Mouse (Mus musculus): ENCODE measurements around the gene Mphosph9. TPM values are rescaled to one million over a fixed set of nuclear protein-coding genes. Genes with fewer than 3 reads are reported as not detected.

The Mphosph9 gene
- total RNA-seq, 2 experiments from 2014 or later = 5.4 to 5.8 TPM

DNA sequence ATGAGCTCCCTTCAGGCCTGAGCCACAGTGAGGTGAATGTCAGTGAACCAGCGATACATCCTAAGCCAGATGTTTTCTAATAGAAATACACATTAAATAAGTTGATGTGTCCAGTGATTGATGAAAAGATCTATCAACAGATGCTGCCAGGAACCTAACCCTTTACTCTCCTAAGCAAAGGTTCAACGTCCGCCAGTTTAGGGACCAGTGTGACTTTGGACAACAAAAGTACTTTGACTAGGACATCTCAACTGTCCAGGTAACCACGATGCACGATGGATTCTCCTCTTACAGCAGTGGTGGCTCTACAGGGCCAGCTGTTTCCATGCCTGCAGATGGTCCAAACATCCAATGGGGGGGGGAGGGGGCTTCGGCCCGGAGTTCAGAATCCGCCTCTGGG, 83.3 kb downstream of the Mphosph9 start:
- intact Hi-C loops (cut with DNase I) = no loop called here
- DNase-seq = no peak

DNA sequence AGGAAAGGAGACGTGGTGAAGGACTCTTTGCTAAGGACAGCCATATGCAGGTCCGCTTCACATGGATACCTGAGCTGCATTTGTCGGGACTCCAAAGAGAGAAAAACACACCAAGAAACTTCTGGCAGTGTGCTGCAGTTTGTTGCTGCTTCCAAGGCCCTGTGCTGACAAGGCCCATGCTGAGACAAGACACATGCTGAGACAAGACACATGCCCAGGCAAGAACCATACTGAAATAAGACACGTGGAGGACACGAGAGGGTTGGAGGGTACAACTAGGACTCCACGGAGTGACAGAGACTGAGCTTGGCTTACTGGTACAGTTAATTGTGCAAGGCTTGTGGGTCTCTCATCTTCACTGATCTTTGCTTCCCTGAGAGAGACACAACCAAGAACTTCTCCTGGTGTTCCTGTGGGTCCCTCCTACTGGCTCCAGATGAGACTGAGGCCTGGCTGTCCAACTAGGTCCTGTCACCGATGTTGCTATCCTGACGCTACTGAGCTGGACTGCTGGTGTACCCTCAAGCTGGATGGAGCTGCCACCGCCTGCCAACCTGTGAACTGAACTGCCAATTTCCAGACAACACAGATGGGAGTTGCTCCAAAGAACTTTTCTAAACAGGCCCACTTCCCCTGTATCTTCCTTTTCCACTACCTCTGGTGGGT, 84.4 kb downstream of the Mphosph9 start:
- no peak for DNase-seq

GRCm38 (mm10) chr5:124241686-124242444, 85.9 kb downstream of the Mphosph9 start:
- intact Hi-C loops (cut with DNase I) = no loop called here
- DNase-seq = no peak

More for the DNA sequence above, 84.4 kb downstream of the Mphosph9 start:
- intact Hi-C loops (cut with DNase I) = no loop called here

GRCm38 (mm10) chr5:124240841-124241685, 86.7 kb downstream of the Mphosph9 start:
- peak in 1 of 2 experiments; percentile 52 for DNase-seq
- intact Hi-C loops (cut with DNase I) = no loop called here

DNA sequence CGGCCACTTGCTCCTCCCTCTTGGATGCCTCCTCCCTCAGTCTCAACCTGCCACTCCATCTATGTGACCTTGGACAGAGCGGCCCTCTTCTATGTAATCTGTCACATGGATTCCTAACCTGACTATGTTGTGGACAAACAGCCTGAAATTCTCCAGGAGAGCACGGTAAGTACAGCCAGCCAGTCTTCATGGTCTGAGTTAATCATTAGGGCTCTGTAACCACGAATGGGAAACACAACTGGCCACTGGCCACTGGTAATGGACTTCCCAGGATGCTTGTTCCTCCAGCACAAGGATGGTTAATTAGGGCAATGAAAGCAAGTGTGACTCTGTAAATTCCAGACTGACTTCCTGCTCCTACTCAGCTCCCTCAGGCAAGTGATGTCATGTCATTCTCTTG, 91.6 kb downstream of the Mphosph9 start:
- intact Hi-C loops (cut with DNase I) = no loop called here
- no peak for DNase-seq

- DNase-seq = no peak
- intact Hi-C loops (cut with DNase I) = no loop called here
Observed at GRCm38 (mm10) chr5:124234778-124235177, 93.0 kb downstream of the Mphosph9 start.

DNA sequence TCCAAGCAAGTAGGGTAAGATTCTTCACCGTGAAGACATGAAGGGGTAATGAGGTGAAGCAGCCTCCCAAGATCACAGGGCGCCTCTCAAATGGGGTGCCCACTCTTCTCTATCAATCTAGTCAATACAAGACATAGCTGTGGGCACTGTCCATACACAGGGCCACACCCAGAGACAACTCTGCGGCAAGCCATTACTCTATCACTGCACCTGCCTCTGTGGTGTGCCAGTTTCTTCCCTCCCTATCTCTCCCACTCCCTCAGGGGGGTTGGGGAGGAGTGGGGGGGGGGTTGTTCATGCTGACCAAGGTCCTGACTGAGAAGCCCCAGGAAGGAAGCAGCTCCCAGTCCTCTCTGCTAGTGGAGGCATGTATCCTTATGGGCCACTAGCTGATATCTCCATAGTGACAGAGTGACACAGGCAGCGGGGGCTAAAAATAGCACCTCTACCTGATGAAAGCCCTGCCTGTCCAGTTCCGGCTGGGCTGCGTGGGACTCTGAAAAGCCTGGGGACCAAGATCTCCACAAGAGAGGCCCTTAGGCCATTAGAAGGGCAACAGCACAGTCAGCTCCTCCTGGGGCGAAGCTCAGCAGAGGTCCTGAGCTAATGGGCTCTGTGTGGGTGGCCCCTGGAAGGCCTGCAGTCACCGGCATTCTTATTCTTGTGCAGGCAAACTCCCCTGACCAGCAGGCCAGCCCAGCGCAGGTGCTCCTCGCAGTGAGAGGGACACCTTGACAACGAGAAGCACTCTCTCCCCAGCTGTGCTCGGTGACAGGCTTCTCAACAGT, 93.7 kb downstream of the Mphosph9 start:
- intact Hi-C loops (cut with DNase I) = no loop called here
- no peak for DNase-seq

GRCm38 (mm10) chr5:124233144-124233465, 94.7 kb downstream of the Mphosph9 start:
- DNase-seq = no peak
- intact Hi-C loops (cut with DNase I) = no loop called here

DNA sequence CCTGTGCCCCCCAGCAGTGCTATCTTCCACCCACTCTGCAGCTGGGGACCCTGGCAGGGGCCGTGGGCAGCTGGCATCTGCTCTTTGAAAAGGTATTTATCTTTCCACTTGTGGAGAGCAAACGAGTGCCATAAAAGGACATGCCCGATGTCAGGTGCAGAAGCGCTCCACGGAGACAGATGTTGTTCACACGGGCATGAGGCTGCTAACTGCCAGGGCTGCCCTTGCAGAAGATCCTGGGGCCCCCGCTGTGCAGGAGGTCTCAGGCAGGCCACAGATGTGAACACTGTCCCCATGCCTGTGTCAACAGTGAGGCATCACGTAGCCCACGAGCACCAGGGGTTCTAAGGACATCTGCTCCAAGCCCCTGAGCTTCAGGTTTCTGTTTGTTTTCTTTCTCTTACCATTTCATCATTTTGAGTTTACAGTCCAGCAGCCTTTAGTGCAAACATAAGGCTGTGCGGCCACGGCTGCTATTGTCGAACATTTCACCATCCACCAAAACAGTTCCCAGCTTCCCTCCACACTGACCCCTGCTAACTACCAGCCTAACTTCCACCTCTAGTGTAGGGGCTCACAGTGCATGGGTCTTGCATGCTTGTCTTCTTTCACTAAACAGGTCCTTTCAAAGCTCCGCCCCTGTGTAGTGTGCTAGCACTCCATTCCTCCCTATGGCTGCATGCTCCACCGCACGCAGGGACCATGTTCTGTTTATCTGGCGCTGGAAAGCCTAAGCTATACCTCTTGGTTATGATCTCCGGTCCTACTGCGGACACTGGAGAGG, 95.2 kb downstream of the Mphosph9 start:
- intact Hi-C loops (cut with DNase I) = no loop called here
- no peak for DNase-seq

GRCm38 (mm10) chr5:124230461-124230860, 97.3 kb downstream of the Mphosph9 start:
- no peak for DNase-seq
- intact Hi-C loops (cut with DNase I) = no loop called here

DNA sequence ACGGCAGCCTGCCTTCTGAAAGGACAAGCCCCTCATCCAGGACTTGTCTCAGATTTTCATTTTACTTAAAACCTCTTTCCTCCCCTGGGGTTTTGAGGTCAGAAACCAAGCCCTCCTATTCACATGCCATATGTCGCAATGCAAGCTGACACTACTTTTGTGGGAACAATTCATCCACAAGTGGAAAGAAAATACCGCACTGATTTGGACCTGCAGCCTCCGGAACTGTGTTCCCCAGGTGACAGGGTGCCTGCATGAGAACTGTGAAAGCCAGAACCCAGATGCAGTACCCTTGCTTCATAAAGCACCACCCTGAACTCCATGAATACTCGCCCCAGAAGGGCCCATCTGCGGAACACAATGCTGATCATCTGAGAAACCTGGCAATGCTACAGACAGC, 100.6 kb downstream of the Mphosph9 start:
- intact Hi-C loops (cut with DNase I) = no loop called here
- no peak for DNase-seq

- DNase-seq = no peak
- intact Hi-C loops (cut with DNase I) = no loop called here
Observed at GRCm38 (mm10) chr5:124226494-124226893, 101.3 kb downstream of the Mphosph9 start.

- DNase-seq = no peak
- intact Hi-C loops (cut with DNase I) = no loop called here
Observed at GRCm38 (mm10) chr5:124225891-124226290, 101.9 kb downstream of the Mphosph9 start.

DNA sequence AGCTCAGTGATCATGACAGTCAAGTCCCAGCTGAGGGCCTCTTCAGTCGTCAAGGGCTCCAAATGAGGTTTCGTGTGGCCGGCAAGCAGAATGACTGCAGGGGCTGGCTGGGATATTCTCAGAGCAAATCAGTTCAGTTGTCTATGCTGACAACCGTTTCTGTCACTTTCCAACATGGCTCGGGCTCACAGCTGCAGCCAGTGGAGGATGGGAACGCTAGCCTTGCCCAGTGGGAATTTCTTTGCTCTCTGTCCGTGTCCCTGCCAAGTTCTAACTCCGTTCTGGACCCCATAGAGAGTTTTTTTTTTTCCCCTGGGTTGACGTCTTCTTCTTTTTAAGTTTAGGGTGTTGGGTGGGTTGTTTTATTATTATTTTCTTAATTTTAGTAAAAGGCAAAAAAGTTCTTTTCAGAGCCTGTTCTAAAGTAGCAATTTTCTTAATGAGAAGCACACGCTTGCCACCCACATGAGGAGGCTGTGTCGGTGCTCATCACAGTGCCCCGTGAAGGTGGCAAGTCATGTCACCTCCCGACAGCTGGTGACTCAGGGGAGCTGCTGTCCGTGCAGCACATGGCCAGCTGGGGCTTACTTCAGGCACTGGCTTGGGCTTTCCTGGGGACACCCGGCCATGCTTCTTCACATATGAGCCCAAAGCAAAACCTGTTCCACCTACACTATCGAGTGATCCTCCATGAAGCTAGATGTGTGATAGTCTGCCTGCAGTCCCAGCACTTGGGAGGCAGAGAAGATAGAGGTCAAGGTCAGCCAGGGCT, 103.3 kb downstream of the Mphosph9 start:
- no peak for DNase-seq
- intact Hi-C loops (cut with DNase I) = no loop called here

DNA sequence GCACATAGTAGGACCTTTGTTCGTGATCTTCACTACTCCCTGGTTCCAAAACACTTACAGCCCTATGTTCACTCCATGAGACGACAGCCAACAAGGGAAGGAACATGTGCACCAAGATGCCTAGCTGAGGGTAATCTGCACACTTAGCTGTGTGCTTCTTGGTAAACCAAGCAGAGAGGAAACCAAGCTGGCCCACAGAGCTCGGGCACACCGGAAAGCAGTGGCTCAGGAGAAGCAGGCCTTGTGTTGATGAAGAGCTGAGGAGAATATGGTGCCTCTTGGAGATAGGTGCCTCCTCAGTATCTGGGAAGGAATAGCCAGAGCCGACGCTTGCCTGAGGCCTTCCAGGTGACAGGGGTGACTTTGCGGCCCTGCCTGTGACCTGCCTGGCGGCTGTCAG, 104.2 kb downstream of the Mphosph9 start:
- intact Hi-C loops (cut with DNase I) = loop anchor here (2.0 kb wide), 1 partner anchor 15 kb away; no protein-coding TSS in a partner anchor

GRCm38 (mm10) chr5:124222696-124223095, 105.1 kb downstream of the Mphosph9 start:
- DNase-seq = peak; percentile 42 to 62
- intact Hi-C loops (cut with DNase I) = loop anchor here (2.0 kb wide), 1 partner anchor 16 kb away; no protein-coding TSS in a partner anchor

More for the DNA sequence above, 104.2 kb downstream of the Mphosph9 start:
- DNase-seq = no peak

DNA sequence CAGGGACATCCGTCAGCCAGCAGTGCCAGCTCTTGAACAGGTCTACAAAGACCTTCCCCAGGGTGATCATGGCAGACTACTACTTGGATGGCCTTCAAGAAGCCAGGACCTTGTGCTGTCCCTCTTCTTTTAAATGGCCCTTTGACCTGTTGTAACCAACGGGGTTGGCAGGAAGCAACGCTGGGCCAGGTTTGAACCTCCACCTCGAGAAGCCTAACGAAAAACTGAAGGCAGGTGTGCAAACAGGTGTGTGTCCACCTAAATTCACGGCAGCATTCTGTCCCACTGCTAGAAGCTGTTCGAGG, 106.1 kb downstream of the Mphosph9 start:
- no peak for DNase-seq
- intact Hi-C loops (cut with DNase I) = loop anchor here (2.0 kb wide), 2 partner anchors 17 to 27 kb away; partner anchors contain the start of gene Pitpnm2

GRCm38 (mm10) chr5:124221037-124221735, 106.6 kb downstream of the Mphosph9 start:
- intact Hi-C loops (cut with DNase I) = loop anchor here (2.0 kb wide), 1 partner anchor 28 kb away; the partner anchor contains the start of gene Pitpnm2
- peak; percentile 76 to 83 for DNase-seq
